18 mouse cellular contexts compared by ENCODE assay signal in the genomic region with DNA sequence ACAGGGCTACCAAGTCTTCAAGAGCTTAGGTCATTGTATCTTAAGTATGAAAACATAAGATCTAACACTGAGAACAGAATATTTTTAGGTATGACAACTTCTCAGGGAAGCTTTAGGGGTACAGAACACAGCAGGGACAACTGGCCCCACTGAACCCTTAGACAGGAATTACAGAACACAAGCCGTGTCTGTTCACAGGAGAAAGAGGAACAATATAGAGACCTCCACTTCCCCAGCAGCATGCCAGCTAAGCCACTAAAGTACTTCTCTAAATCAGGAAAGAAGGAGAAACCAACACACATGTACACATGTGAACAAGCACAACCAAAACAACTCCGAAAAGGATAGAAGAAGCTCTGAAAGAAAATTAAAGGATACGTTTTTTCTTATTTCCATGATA. TPM values are rescaled to one million over a fixed set of nuclear protein-coding genes. Genes with fewer than 3 reads are reported as not detected.
DNase-seq lines count a peak whose midpoint lies in the region; ATAC-seq and TF ChIP-seq lines count a peak whose summit lies in the region.
"Had no signal": no experiment of that assay in that cellular context is flagged by ENCODE, and none has a peak within 500 bp of the region (broad histone marks: within the 10 kb centered on the region; RNA-seq: fewer than 3 reads in every experiment).

No protein-coding gene starts in this region.

- no peaks in the 10 kb centered on the region for H3K27me3 ChIP-seq in G1E (ENCODE audit: insufficient read depth, low read length)
- H3K27me3 ChIP-seq in megakaryocyte, embryonic 14.5 days (replicated peaks), result no peaks in the 10 kb centered on the region
- H3K27me3 ChIP-seq: embryonic facial prominence, embryonic 12.5 days; kidney, embryonic 15.5 days; neural tube, embryonic 15.5 days had no signal

- H3K9me3 ChIP-seq in G1E (replicated peaks), result no peaks in the 10 kb centered on the region; the same call in 1 of the 2 replicates
- 0 out of 2 replicates have a peak, but pooled peaks cover under 1% of the 10 kb centered on the region for H3K9me3 ChIP-seq in megakaryocyte, embryonic 14.5 days
- H3K9me3 ChIP-seq: embryonic facial prominence, embryonic 12.5 days; neural tube, embryonic 15.5 days had no signal

- no peak for TF ChIP-seq CTCF in G1E (IDR thresholded peaks at IDR 0.05; ENCODE audit: low read depth, low read length)

- ATAC-seq in G1E (ENCODE audit: extremely low read depth, insufficient number of reproducible peaks, low FRiP score, poor library complexity, severe bottlenecking), result 0 out of 2 replicates have a peak, but pooled peaks have one; percentile 45
- peak; percentile 96 for ATAC-seq in granulocyte monocyte progenitor cell, adult 5-6 weeks (replicated peaks; ENCODE audit: poor library complexity, severe bottlenecking)
- ATAC-seq: CD4-positive, CD25-positive, alpha-beta regulatory T cell, adult 4 months; forebrain, postnatal 0 days had no signal

- peaks cover 52% of the 10 kb centered on the region for H3K36me3 ChIP-seq in G1E (replicated peaks)
- peaks cover 68% of the 10 kb centered on the region for H3K36me3 ChIP-seq in megakaryocyte, embryonic 14.5 days (replicated peaks; ENCODE audit: low read length)

- peaks cover 17% of the 10 kb centered on the region for H3K4me1 ChIP-seq in G1E (ENCODE audit: insufficient read depth, low read depth, low read length)
- H3K4me1 ChIP-seq in megakaryocyte, embryonic 14.5 days, result peaks cover 94% of the 10 kb centered on the region
- H3K4me1 ChIP-seq: kidney, embryonic 15.5 days; neural tube, embryonic 15.5 days had no signal

- no peak overlapping the region for H3K4me3 ChIP-seq in G1E (ENCODE audit: low read depth, low read length)
- H3K4me3 ChIP-seq in megakaryocyte, embryonic 14.5 days (replicated peaks), result peak overlapping the region; percentile 85
- H3K4me3 ChIP-seq: embryonic facial prominence, embryonic 12.5 days; kidney, embryonic 15.5 days; neural tube, embryonic 15.5 days had no signal

- DNase-seq in layer of hippocampus, adult 9-11 months, result peak; percentile 57
- DNase-seq in layer of hippocampus, adult 11-12 months (ENCODE audit: low spot score), result no peak
- no peak for DNase-seq in G1E (ENCODE audit: low spot score)
- no peak for DNase-seq in cerebellum, adult 11-12 months
- DNase-seq in kidney, postnatal 4 days, result no peak
- DNase-seq: adrenal gland, postnatal 25 days; cerebellum, postnatal 25 days; forebrain, postnatal 0 days; gastrocnemius, postnatal 14 days; heart, postnatal 4 days; left cerebral cortex, postnatal 4 days; lung, adult 18-20 months had no signal

RNA-seq across cellular contexts. Expression of gene Pik3cb, which starts 30.8 kb away (rescaled TPM):
- total RNA-seq in G1E (2014; fragmentation: Nextera tagmentation) (15.6 and 16.8 TPM in 2 replicates), G1E (2017) (4.0 and 4.1 TPM in 2 replicates)
- polyA plus RNA-seq in G1E (2012), result 0.78 and 0.98 TPM in 2 replicates
- 9.9 and 10.5 TPM in 2 replicates for total RNA-seq in granulocyte monocyte progenitor cell, adult 5-6 weeks (2014; fragmentation: Nextera tagmentation)
- total RNA-seq in granulocyte monocyte progenitor cell, adult 5-6 weeks (2017), result 4.6 and 5.6 TPM in 2 replicates
- 0.82 and 1.8 TPM in 2 replicates for polyA plus RNA-seq in megakaryocyte, embryonic 14.5 days (2012; ENCODE audit: insufficient read depth, low replicate concordance)
